Mouse (Mus musculus) macrophage (primary cell): Measurements from ENCODE around the gene Cdk4. TPM values are rescaled to one million over a fixed set of nuclear protein-coding genes. Genes with fewer than 3 reads are reported as not detected.

Experiments used
- H3K27ac ChIP-seq: fragments of 350-480 bp; formaldehyde crosslinking; 2 replicates; pipeline ENCODE4 v1.9.0; 2021
- H3K36me3 ChIP-seq: fragments of 350-480 bp; formaldehyde crosslinking; 2 replicates; pipeline ENCODE4 v1.9.0; 2021; ENCODE audit errors: inconsistent target
- H3K4me3 ChIP-seq: fragments of 350-480 bp; formaldehyde crosslinking; 2 replicates; pipeline ENCODE4 v1.9.0; 2021; ENCODE audit errors: inconsistent target
- H3K79me2 ChIP-seq: fragments of 350-480 bp; formaldehyde crosslinking; 2 replicates; pipeline ENCODE4 v1.9.0; 2021; ENCODE audit errors: inconsistent target
- WGBS: methylation state at CpG from one replicate; pipeline ENCODE4 v1.1.7; 2026; ENCODE audit warnings: inconsistent platforms; ENCODE audit not compliant: missing documents; 5-methylcytosine and 5-hydroxymethylcytosine counted together
- polyA plus RNA-seq: library from polyadenylated mRNA; stranded (reverse); fragments of 250-400 nt; gene quantifications from 3 replicates; pipeline ENCODE4 v1.2.4, GENCODE M21; 2018; ENCODE audit warnings: inconsistent platforms

Gene Cdk4
- polyA plus RNA-seq, 1 experiment from 2014 or later = 145 TPM

GRCm38 (mm10) chr10:127076082-127076481 is 12.7 kb downstream of the Cdk4 start:
- Histone ChIP-seq H3K27ac (no peak overlapping the region), H3K79me2 (no peaks in the 10 kb centered on the region; the same call in 1 of the 2 replicates)
- 13% methylated on average over 4 of the region's 4 CpGs for WGBS

GRCm38 (mm10) chr10:127077515-127077914 is 14.2 kb downstream of the Cdk4 start:
- H3K27ac ChIP-seq = no peak overlapping the region
- no peaks in the 10 kb centered on the region for H3K36me3 ChIP-seq
- no peaks in the 10 kb centered on the region; the same call in 1 of the 2 replicates for H3K79me2 ChIP-seq
- no peak overlapping the region for H3K4me3 ChIP-seq
- 82% methylated on average over 7 of the region's 10 CpGs for WGBS

More at GRCm38 (mm10) chr10:127076082-127076481, 12.7 kb downstream of the Cdk4 start:
- Histone ChIP-seq H3K4me3 (no peak overlapping the region), H3K36me3 (no peaks in the 10 kb centered on the region)

- Histone ChIP-seq H3K79me2 (no peaks in the 10 kb centered on the region; the same call in 1 of the 2 replicates), H3K4me3 (no peak overlapping the region), H3K36me3 (no peaks in the 10 kb centered on the region), H3K27ac (no peak overlapping the region)
- WGBS = 77% methylated on average over 12 of the region's 12 CpGs
These were observed 14.8 kb downstream of the Cdk4 start for GRCm38 (mm10) chr10:127078001-127078676.

GRCm38 (mm10) chr10:127078677-127079575 is 15.6 kb downstream of the Cdk4 start:
- no peaks in the 10 kb centered on the region for H3K36me3 ChIP-seq
- H3K79me2 ChIP-seq = no peaks in the 10 kb centered on the region; the same call in 1 of the 2 replicates
- no peak overlapping the region for H3K4me3 ChIP-seq
- WGBS = 84% methylated on average over 16 of the region's 49 CpGs
- no peak overlapping the region for H3K27ac ChIP-seq

- Histone ChIP-seq H3K36me3 (no peaks in the 10 kb centered on the region), H3K79me2 (no peaks in the 10 kb centered on the region; the same call in 1 of the 2 replicates), H3K4me3 (no peak overlapping the region), H3K27ac (no peak overlapping the region)
- 95% methylated on average over 49 of the region's 70 CpGs for WGBS
These were observed 16.5 kb downstream of the Cdk4 start for GRCm38 (mm10) chr10:127079665-127080391.

- no peaks in the 10 kb centered on the region for H3K36me3 ChIP-seq
- H3K79me2 ChIP-seq = no peaks in the 10 kb centered on the region; the same call in 1 of the 2 replicates
- no peak overlapping the region for H3K4me3 ChIP-seq
- no peak overlapping the region for H3K27ac ChIP-seq
- WGBS = 86% methylated on average over 38 of the region's 48 CpGs
These were observed 17.8 kb downstream of the Cdk4 start for GRCm38 (mm10) chr10:127080901-127081780.

- H3K79me2 ChIP-seq = no peaks in the 10 kb centered on the region; the same call in 1 of the 2 replicates
- no peak overlapping the region for H3K27ac ChIP-seq
- H3K4me3 ChIP-seq = no peak overlapping the region
- 79% methylated on average over 8 of the region's 8 CpGs for WGBS
- no peaks in the 10 kb centered on the region for H3K36me3 ChIP-seq
These were observed 18.8 kb downstream of the Cdk4 start for GRCm38 (mm10) chr10:127081996-127082620.

- no peak overlapping the region for H3K27ac ChIP-seq
- H3K36me3 ChIP-seq = no peaks in the 10 kb centered on the region
- WGBS = 81% methylated on average over 7 of the region's 8 CpGs
- no peaks in the 10 kb centered on the region for H3K79me2 ChIP-seq
- H3K4me3 ChIP-seq = no peak overlapping the region
These were observed 20.1 kb downstream of the Cdk4 start for GRCm38 (mm10) chr10:127083292-127083914.

- 87% methylated on average over 5 of the region's 5 CpGs for WGBS
- no peaks in the 10 kb centered on the region for H3K36me3 ChIP-seq
- no peak overlapping the region for H3K27ac ChIP-seq
- H3K79me2 ChIP-seq = no peaks in the 10 kb centered on the region
- no peak overlapping the region for H3K4me3 ChIP-seq
These were observed 20.6 kb downstream of the Cdk4 start for GRCm38 (mm10) chr10:127083915-127084306.

- no peak overlapping the region for H3K4me3 ChIP-seq
- H3K36me3 ChIP-seq = no peaks in the 10 kb centered on the region
- no peaks in the 10 kb centered on the region for H3K79me2 ChIP-seq
- 96% methylated on average over 9 of the region's 9 CpGs for WGBS
- no peak overlapping the region for H3K27ac ChIP-seq
These were observed 21.7 kb downstream of the Cdk4 start for GRCm38 (mm10) chr10:127085052-127085451.

GRCm38 (mm10) chr10:127085633-127086032 is 22.3 kb downstream of the Cdk4 start:
- Histone ChIP-seq H3K4me3 (no peak overlapping the region), H3K36me3 (no peaks in the 10 kb centered on the region), H3K27ac (no peak overlapping the region), H3K79me2 (no peaks in the 10 kb centered on the region)
- WGBS = 87% methylated on average over 6 of the region's 6 CpGs

GRCm38 (mm10) chr10:127090560-127091411 is 27.5 kb downstream of the Cdk4 start:
- 94% methylated on average over 54 of the region's 57 CpGs for WGBS
- H3K27ac ChIP-seq = no peak overlapping the region
- no peaks in the 10 kb centered on the region for H3K79me2 ChIP-seq
- H3K4me3 ChIP-seq = no peak overlapping the region
- peaks cover 10% of the 10 kb centered on the region for H3K36me3 ChIP-seq
